23 mouse cellular contexts compared by ENCODE assay signal in genomic region chr12:55648011-55648525, GRCm38 (mm10). TPM values are rescaled to one million over a fixed set of nuclear protein-coding genes. Genes with fewer than 3 reads are reported as not detected.
"Had no signal": no experiment of that assay in that cellular context is flagged by ENCODE, and none has a peak within 500 bp of the region (broad histone marks: within the 10 kb centered on the region; RNA-seq: fewer than 3 reads in every experiment).

No protein-coding gene starts in this region.

- ATAC-seq: lung, postnatal 0 days; midbrain, embryonic 13.5 days; midbrain, embryonic 16.5 days had no signal

- H3K27me3 ChIP-seq: kidney, embryonic 15.5 days; limb, embryonic 12.5 days; limb, embryonic 15.5 days; liver, embryonic 13.5 days; megakaryocyte, embryonic 14.5 days; midbrain, embryonic 13.5 days had no signal

- H3K9me3 ChIP-seq: kidney, embryonic 15.5 days; limb, embryonic 12.5 days; limb, embryonic 15.5 days; liver, embryonic 13.5 days; megakaryocyte, embryonic 14.5 days; midbrain, embryonic 10.5 days; midbrain, embryonic 13.5 days had no signal

- DNase-seq: kidney, postnatal 10 days; kidney, postnatal 36 days; left cerebral cortex, postnatal 4 days; liver, embryonic 13.5 days; lung, embryonic 14.5 days; lung, postnatal 36 days; thymus, adult 2 months; thymus, postnatal 14 days; thymus, postnatal 4 days had no signal

- H3K4me1 ChIP-seq: kidney, embryonic 15.5 days; limb, embryonic 12.5 days; limb, embryonic 15.5 days; liver, embryonic 13.5 days; midbrain, embryonic 10.5 days; midbrain, embryonic 13.5 days had no signal

- H3K4me3 ChIP-seq: kidney, embryonic 15.5 days; limb, embryonic 12.5 days; limb, embryonic 15.5 days; liver, embryonic 13.5 days; megakaryocyte, embryonic 14.5 days; midbrain, embryonic 10.5 days; midbrain, embryonic 13.5 days; myocyte had no signal

- H3K27ac ChIP-seq: kidney, embryonic 15.5 days; limb, embryonic 12.5 days; limb, embryonic 15.5 days; liver, embryonic 13.5 days; midbrain, embryonic 10.5 days; midbrain, embryonic 13.5 days; stomach, postnatal 0 days had no signal

- H3K4me2 ChIP-seq: kidney, embryonic 15.5 days; limb, embryonic 12.5 days; limb, embryonic 15.5 days; liver, embryonic 13.5 days; lung, embryonic 14.5 days; midbrain, embryonic 13.5 days had no signal

- H3K36me3 ChIP-seq: limb, embryonic 15.5 days; liver, embryonic 13.5 days; midbrain, embryonic 10.5 days had no signal

- H3K9ac ChIP-seq: kidney, embryonic 15.5 days; limb, embryonic 12.5 days; limb, embryonic 15.5 days; liver, embryonic 13.5 days; lung, embryonic 14.5 days; midbrain, embryonic 13.5 days had no signal

RNA-seq across cellular contexts. Expression of gene Insm2, which starts 48.8 kb away (rescaled TPM):
- total RNA-seq: monocyte, adult 5-6 weeks had no signal
- polyA plus RNA-seq: limb, embryonic 12.5 days; liver, embryonic 13.5 days; liver, embryonic 16.5 days; myocyte; small intestine, adult 2 months; spleen, adult 2 months had no signal
